Mouse (Mus musculus) forebrain, postnatal 0 days (tissue): ENCODE results near the gene Hormad2. TPM values are rescaled to one million over a fixed set of nuclear protein-coding genes. Genes with fewer than 3 reads are reported as not detected.

Source experiments
- ATAC-seq: fragments of 200-750 bp; cut with Nextera tagmentation; 2 replicates; pipeline ENCODE4 v1.8.0; 2017; ENCODE audit warnings: mild to moderate bottlenecking, moderate library complexity
- DNase-seq: peaks from one replicate; pipeline ENCODE4 v3.0.0-alpha.2; 2015
- H3K27ac ChIP-seq: fragments of 300-500 bp; sonication (generic); 2 replicates; pipeline ENCODE4 v1.5.1; 2014; ENCODE audit warnings: low read depth, mild to moderate bottlenecking, antibody characterized with exemption, low read length, moderate library complexity, mixed read lengths
- H3K27me3 ChIP-seq: fragments of 300-500 bp; sonication (generic); 2 replicates; pipeline ENCODE4 v1.6.1; 2014; ENCODE audit warnings: mild to moderate bottlenecking, low read length, mixed read lengths; ENCODE audit not compliant: insufficient read depth
- H3K36me3 ChIP-seq: fragments of 300-500 bp; sonication (generic); 2 replicates; pipeline ENCODE4 v1.6.1; 2014; ENCODE audit warnings: mild to moderate bottlenecking, moderate library complexity; ENCODE audit not compliant: insufficient read depth
- H3K4me1 ChIP-seq: fragments of 300-500 bp; sonication (generic); 2 replicates; pipeline ENCODE4 v1.6.1; 2014; ENCODE audit warnings: antibody characterized with exemption; ENCODE audit not compliant: insufficient read depth
- H3K4me2 ChIP-seq: fragments of 300-500 bp; sonication (generic); 2 replicates; pipeline ENCODE4 v1.6.1; 2014; ENCODE audit warnings: low read depth, mild to moderate bottlenecking, moderate library complexity
- H3K4me3 ChIP-seq: fragments of 300-500 bp; sonication (generic); 2 replicates; pipeline ENCODE4 v1.5.1; 2014; ENCODE audit warnings: low read depth, low read length, mixed read lengths
- H3K9ac ChIP-seq: fragments of 300-500 bp; sonication (generic); 2 replicates; pipeline ENCODE4 v1.6.1; 2014; ENCODE audit warnings: mild to moderate bottlenecking
- H3K9me3 ChIP-seq: fragments of 300-500 bp; sonication (generic); 2 replicates; pipeline ENCODE4 v1.6.1; 2016; ENCODE audit warnings: low read length
- CTCF ChIP-seq: sonication (generic); IDR thresholded peaks from 2 replicates; pipeline ENCODE4 v1.5.1; 2016; ENCODE audit warnings: antibody characterized with exemption, control low read depth, low read depth
- WGBS: fragments of 180-500 bp; shearing (Covaris S2); extraction: QIAGEN DNeasy Blood & Tissue Kit; methylation state at CpG from one replicate; pipeline ENCODE4 v1.1.7; 2014; 5-methylcytosine and 5-hydroxymethylcytosine counted together
- polyA plus RNA-seq: library from polyadenylated mRNA; unstranded; fragments of >200 nt; fragmentation: Nextera tagmentation; extraction: Ambion mirVana; gene quantifications from 2 replicates; pipeline ENCODE4 v1.2.1, GENCODE M21; 2015
- total RNA-seq: library from RNA; depleted of rRNA; stranded (reverse); fragments of >200 nt; gene quantifications from 2 replicates; pipeline ENCODE4 v1.2.3, GENCODE M21; 2014

The Hormad2 gene
- total and polyA plus RNA-seq, 2 experiments from 2014 or later, result not detected

DNA sequence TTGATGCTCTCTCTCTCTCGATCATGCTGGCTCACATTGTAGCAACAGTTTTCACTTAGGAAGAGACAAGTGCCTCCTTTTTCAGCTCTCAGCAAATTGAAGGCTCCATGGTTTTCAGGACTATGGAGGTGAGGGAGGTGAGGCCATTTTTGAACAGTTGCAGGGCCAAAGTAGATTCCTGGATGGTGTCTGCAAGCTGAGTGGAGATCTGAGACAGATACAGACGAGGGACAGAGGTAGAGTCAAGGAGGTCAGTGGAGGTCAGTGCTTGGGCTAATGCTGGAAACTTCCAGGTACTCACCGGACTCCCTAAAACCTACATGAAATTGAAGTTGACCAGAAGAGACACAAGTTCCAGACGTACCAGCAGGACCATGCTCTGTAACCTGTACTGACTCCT is 128.7 kb downstream of the Hormad2 start:
- ATAC-seq (no peak), DNase-seq (no peak)
- no peak overlapping the region for H3K27ac ChIP-seq
- H3K9me3 ChIP-seq, result no peaks in the 10 kb centered on the region
- TF ChIP-seq CTCF, result no peak
- H3K9ac ChIP-seq, result no peak overlapping the region
- WGBS, result 80% methylated on average over 4 of the region's 4 CpGs
- H3K4me2 ChIP-seq, result no peak overlapping the region
- H3K36me3 ChIP-seq, result no peaks in the 10 kb centered on the region
- no peaks in the 10 kb centered on the region for H3K4me1 ChIP-seq
- H3K27me3 ChIP-seq, result no peaks in the 10 kb centered on the region
- H3K4me3 ChIP-seq, result no peak overlapping the region

DNA sequence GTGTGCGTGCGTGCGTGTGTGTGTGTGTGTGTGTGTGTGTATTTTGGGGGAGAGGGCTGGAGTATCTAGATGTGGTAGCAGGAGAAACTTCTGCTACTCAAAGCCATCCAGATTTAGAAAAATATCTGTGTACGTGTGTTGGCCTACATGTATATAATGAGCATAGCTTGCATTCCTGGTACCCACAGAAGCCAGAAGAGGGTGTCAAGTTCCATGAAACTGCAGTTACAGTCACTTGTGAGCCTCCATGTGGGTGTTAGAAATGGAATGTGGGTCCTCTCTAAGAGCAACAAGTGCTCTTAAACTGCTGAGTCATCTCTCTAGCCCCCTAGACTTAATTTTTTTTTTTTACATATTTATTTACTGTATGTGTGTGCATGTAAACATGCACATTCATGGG is 130.6 kb downstream of the Hormad2 start:
- TF ChIP-seq CTCF, result no peak
- Histone ChIP-seq H3K27me3 (no peaks in the 10 kb centered on the region), H3K4me3 (no peak overlapping the region), H3K9ac (no peak overlapping the region), H3K4me1 (no peaks in the 10 kb centered on the region), H3K9me3 (no peaks in the 10 kb centered on the region), H3K4me2 (no peak overlapping the region), H3K36me3 (no peaks in the 10 kb centered on the region), H3K27ac (no peak overlapping the region)
- DNase-seq, result no peak
- WGBS, result 90% methylated on average over 4 of the region's 4 CpGs
- no peak for ATAC-seq

- Histone ChIP-seq H3K4me2 (no peak overlapping the region), H3K36me3 (no peaks in the 10 kb centered on the region), H3K27ac (no peak overlapping the region), H3K4me3 (no peak overlapping the region), H3K9me3 (no peaks in the 10 kb centered on the region), H3K9ac (no peak overlapping the region), H3K4me1 (no peaks in the 10 kb centered on the region), H3K27me3 (no peaks in the 10 kb centered on the region)
- ATAC-seq (no peak), DNase-seq (no peak)
- TF ChIP-seq CTCF, result no peak
- 89% methylated on average over 4 of the region's 4 CpGs for WGBS
These were observed 131.3 kb downstream of the Hormad2 start for GRCm38 (mm10) chr11:4309613-4310012.

- WGBS, result 40% methylated on average over 25 of the region's 25 CpGs
These were observed 132.1 kb downstream of the Hormad2 start for GRCm38 (mm10) chr11:4308514-4309450.

DNA sequence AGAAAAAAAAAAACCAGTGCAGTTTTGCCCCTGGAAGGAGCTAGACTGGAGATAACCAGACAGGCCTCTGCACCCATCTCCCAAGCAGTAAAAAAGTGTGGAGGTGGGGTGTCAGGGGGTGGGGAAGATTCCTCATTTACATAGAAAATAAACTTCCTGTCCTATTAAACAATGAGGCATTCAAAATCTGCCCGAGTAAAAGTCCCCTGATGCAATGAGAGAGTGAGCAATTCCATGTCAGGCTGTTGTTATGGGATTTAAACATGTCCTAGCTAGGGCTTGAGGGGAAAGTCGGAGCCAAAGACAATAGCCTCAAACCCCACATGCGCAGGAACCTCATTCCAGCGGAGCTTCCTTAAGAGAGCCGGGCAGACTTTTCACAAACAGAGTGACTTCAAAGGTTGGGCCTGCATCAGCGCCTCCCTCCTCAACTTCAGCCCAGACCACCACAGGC is 132.8 kb downstream of the Hormad2 start:
- H3K36me3 ChIP-seq, result no peaks in the 10 kb centered on the region
- H3K4me2 ChIP-seq, result no peak overlapping the region
- H3K27ac ChIP-seq, result no peak overlapping the region
- no peak overlapping the region for H3K9ac ChIP-seq
- no peaks in the 10 kb centered on the region for H3K4me1 ChIP-seq
- H3K9me3 ChIP-seq, result no peaks in the 10 kb centered on the region
- ATAC-seq (no peak), DNase-seq (no peak)
- TF ChIP-seq CTCF, result no peak
- H3K27me3 ChIP-seq, result no peaks in the 10 kb centered on the region
- H3K4me3 ChIP-seq, result no peak overlapping the region
- 21% methylated on average over 6 of the region's 6 CpGs for WGBS

More at GRCm38 (mm10) chr11:4308514-4309450, 132.1 kb downstream of the Hormad2 start:
- H3K27ac ChIP-seq, result no peak overlapping the region; the same call in 1 of the 2 replicates
- H3K4me3 ChIP-seq, result no peak overlapping the region
- DNase-seq (no peak), ATAC-seq (no peak; the same call in 1 of the 2 replicates)
- no peaks in the 10 kb centered on the region for H3K27me3 ChIP-seq
- no peaks in the 10 kb centered on the region for H3K9me3 ChIP-seq
- no peak overlapping the region for H3K9ac ChIP-seq
- no peaks in the 10 kb centered on the region for H3K4me1 ChIP-seq
- no peak overlapping the region for H3K4me2 ChIP-seq
- no peak for TF ChIP-seq CTCF
- no peaks in the 10 kb centered on the region for H3K36me3 ChIP-seq

DNA sequence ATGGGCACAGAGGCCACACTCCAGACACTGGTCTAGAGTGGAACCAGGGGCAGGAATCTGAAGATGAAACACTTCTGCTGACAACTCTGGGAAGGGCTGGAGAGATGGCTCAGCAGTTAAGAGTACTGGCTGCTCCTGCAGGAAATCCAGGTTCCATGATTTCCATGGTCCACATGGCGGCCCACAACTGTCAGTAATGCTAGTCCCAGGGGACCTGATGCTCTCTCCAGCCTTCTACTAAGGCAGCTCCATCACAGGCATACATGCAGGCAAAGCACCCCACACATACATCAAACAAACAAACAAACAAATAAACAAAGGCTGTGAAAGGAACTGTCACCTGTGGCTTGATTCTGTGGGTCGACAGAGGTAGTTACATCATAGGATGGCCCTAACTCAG is 134.8 kb downstream of the Hormad2 start:
- Histone ChIP-seq H3K4me3 (no peak overlapping the region), H3K9ac (no peak overlapping the region), H3K36me3 (no peaks in the 10 kb centered on the region), H3K4me1 (no peaks in the 10 kb centered on the region), H3K27ac (no peak overlapping the region), H3K27me3 (no peaks in the 10 kb centered on the region), H3K4me2 (no peak overlapping the region), H3K9me3 (no peaks in the 10 kb centered on the region)
- no peak for DNase-seq
- WGBS, result 79% methylated on average over 2 of the region's 2 CpGs
- no peak for TF ChIP-seq CTCF
- ATAC-seq, result no peak

DNA sequence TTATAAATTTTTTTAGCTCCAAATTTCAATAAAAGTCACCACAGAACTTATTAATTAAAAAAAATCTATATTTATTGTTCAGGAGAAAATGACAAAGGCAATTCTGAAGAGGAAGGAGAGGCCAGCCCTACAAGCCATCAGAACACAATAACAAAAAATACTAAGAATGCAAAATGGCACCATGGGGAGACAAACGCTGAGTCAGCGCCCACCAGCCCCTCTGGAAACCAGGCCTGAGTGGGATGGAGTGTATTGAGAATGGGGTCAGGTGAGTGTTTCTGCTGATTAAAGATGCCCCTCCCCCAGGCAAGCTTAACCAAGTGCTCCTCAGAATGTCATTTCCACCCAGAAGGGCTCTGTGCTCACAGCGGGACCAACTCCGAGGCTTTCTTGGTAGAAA is 135.8 kb downstream of the Hormad2 start:
- Histone ChIP-seq H3K4me3 (no peak overlapping the region), H3K9me3 (no peaks in the 10 kb centered on the region), H3K27ac (no peak overlapping the region), H3K4me2 (no peak overlapping the region), H3K4me1 (no peaks in the 10 kb centered on the region), H3K9ac (no peak overlapping the region), H3K36me3 (no peaks in the 10 kb centered on the region), H3K27me3 (no peaks in the 10 kb centered on the region)
- ATAC-seq (no peak), DNase-seq (no peak)
- 88% methylated on average over 4 of the region's 4 CpGs for WGBS
- TF ChIP-seq CTCF, result no peak
